Mouse (Mus musculus) testis, adult 2 months (tissue): ENCODE measurements around the gene Ptpn18. TPM values are rescaled to one million over a fixed set of nuclear protein-coding genes. Genes with fewer than 3 reads are reported as not detected.

Experiments used
- H3K27ac ChIP-seq: fragments of 200-500 bp; 2 replicates; pipeline ENCODE4 v1.5.1; 2012; ENCODE audit warnings: low read depth, low read length; ENCODE audit not compliant: control insufficient read depth, insufficient read depth
- H3K27me3 ChIP-seq: fragments of 200-500 bp; 2 replicates; pipeline ENCODE4 v1.6.1; 2012; ENCODE audit warnings: mild to moderate bottlenecking, low read length, moderate library complexity; ENCODE audit not compliant: control insufficient read depth, insufficient read depth
- H3K36me3 ChIP-seq: fragments of 200-500 bp; 2 replicates; pipeline ENCODE4 v1.6.1; 2012; ENCODE audit warnings: mild to moderate bottlenecking, low read length; ENCODE audit not compliant: control insufficient read depth, insufficient read depth
- H3K4me1 ChIP-seq: fragments of 200-500 bp; 2 replicates; pipeline ENCODE4 v1.6.1; 2012; ENCODE audit warnings: low read length; ENCODE audit not compliant: control insufficient read depth, insufficient read depth
- H3K4me3 ChIP-seq: fragments of 200-500 bp; 2 replicates; pipeline ENCODE4 v1.5.1; 2012; ENCODE audit warnings: low read depth, mild to moderate bottlenecking, low read length, moderate library complexity, mixed read lengths; ENCODE audit not compliant: control insufficient read depth
- CTCF ChIP-seq: fragments of 200-500 bp; IDR thresholded peaks from 2 replicates; pipeline ENCODE4 v1.5.1; 2012; ENCODE audit warnings: low read depth, mild to moderate bottlenecking, inconsistent platforms, low read length, moderate library complexity; ENCODE audit not compliant: control insufficient read depth, insufficient read depth, insufficient replicate concordance
- POLR2A ChIP-seq: fragments of 200-500 bp; IDR thresholded peaks from 2 replicates; pipeline ENCODE4 v1.6.1; 2012; ENCODE audit warnings: low read depth, mild to moderate bottlenecking, inconsistent platforms, low read length, moderate library complexity; ENCODE audit not compliant: control insufficient read depth
- polyA plus RNA-seq: library from polyadenylated mRNA; depleted of rRNA; stranded (reverse); fragments of >200 nt; gene quantifications from 2 replicates; pipeline ENCODE4 v1.2.3, GENCODE M21; 2012

Ptpn18 gene
- polyA plus RNA-seq, 1 experiment: 1.9 TPM

DNA sequence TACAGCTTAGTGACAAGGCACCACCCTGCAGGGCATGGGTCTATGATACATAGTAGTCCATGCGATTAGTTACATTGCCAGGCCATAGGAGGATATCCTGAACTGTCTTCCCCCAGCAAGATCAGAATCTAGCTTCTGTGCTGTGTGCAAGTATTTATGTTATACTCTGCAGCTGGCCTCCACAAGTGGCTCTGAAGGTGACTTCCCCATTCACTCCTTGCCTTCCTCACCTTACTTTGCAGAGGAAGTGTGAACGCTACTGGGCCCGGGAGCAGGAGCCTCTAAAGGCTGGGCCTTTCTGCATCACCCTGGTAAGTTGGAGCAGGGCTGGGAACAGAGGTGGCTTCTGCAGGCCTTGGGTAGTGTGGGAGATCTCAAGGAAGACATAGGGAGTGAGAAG, 8.5 kb downstream of the Ptpn18 start:
- Histone ChIP-seq H3K27me3 (no peaks in the 10 kb centered on the region), H3K36me3 (no peaks in the 10 kb centered on the region), H3K4me1 (peaks cover 9% of the 10 kb centered on the region; the same call in 1 of the 2 replicates), H3K4me3 (no peak overlapping the region), H3K27ac (no peak overlapping the region)
- TF ChIP-seq CTCF: no peak
- no peak for TF ChIP-seq POLR2A

DNA sequence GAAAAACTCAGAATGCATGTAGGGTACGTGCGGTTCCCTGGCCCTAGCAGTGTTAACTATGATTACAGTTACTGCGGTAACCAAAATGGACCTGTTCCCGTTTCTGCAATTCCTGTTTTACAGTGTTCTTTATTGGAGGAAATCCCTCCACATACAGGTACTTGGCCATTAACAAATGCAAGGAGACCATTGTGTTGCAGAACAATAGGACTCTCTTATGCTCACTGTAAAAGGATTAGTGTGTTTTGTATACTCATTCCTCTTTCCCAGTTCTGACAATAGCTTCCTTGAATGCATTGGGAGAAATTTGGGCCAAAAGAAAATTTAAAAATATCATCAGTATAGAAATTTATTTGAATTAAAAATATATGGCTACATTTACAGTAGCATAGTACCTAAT, 8.9 kb downstream of the Ptpn18 start:
- Histone ChIP-seq H3K27me3 (no peaks in the 10 kb centered on the region), H3K4me3 (no peak overlapping the region), H3K27ac (no peak overlapping the region), H3K36me3 (no peaks in the 10 kb centered on the region), H3K4me1 (peaks cover 5% of the 10 kb centered on the region; the same call in 1 of the 2 replicates)
- TF ChIP-seq POLR2A (no peak), CTCF (no peak)

DNA sequence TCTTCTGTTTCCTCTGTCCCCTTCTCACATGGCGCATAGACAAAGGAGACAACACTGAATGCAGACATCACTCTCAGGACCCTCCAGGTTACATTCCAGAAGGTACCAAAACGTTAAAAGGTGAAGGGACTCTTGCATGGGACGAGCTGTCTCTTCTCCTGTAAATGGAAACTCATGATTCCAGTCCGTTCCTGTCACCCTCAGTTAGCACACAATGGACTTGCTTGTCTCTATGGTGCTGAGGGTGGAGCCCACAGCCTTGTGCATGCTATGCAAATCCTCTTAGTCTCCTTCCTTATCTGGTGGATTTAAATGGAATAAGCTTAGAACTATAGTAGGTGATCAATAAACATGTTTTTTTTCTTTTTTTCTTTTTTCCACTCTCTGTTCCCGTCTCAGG, 10.2 kb downstream of the Ptpn18 start:
- Histone ChIP-seq H3K27ac (no peak overlapping the region), H3K4me1 (peaks cover 5% of the 10 kb centered on the region; the same call in 1 of the 2 replicates), H3K4me3 (no peak overlapping the region; the same call in 1 of the 2 replicates), H3K36me3 (no peaks in the 10 kb centered on the region), H3K27me3 (no peaks in the 10 kb centered on the region)
- no peak for TF ChIP-seq POLR2A
- TF ChIP-seq CTCF: no peak

DNA sequence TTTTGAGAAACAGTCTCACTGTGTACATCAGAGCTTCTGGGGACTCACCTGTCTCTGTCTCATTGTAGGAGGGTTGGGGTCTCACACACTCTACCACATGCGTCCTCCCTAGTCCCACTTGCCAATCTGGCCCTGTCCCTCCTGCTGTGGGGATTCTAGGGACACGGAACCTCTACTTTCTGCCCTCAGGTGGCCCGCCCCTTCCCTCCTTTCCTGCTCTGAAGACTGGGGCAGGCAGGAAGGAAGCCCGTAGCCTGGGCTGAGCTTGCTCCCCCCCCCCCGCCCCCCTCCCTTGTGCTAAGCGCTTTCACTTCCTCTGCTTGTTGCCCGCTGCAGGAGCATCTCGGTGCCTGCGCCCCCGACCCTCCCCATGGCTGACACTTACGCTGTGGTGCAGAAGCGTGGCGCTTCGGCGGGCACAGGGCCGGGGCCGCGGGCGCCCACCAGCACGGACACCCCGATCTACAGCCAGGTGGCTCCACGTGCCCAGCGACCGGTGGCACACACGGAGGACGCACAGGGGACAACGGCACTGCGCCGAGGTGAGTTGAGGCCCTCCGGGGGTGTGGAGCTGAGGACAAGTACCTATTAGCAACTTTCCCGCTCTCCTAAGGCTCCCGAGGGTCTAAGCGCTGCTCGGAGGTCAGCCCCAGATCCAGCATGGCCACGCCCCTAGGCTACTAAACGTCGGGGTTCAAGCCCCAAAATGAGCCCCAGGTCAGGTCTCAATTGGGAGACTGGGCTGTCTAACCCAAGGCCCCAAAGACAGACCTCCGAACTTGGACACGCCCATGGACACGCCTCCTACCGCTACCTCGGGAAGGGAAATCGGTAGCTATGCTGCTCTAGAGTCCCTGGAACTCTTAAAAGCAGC, 13.1 kb downstream of the Ptpn18 start:
- no peaks in the 10 kb centered on the region for H3K27me3 ChIP-seq
- H3K4me1 ChIP-seq: peaks cover 5% of the 10 kb centered on the region; the same call in 1 of the 2 replicates
- H3K36me3 ChIP-seq: no peaks in the 10 kb centered on the region
- no peak overlapping the region for H3K27ac ChIP-seq
- no peak for TF ChIP-seq POLR2A
- TF ChIP-seq CTCF: no peak
- H3K4me3 ChIP-seq: peak overlapping the region; percentile 23

DNA sequence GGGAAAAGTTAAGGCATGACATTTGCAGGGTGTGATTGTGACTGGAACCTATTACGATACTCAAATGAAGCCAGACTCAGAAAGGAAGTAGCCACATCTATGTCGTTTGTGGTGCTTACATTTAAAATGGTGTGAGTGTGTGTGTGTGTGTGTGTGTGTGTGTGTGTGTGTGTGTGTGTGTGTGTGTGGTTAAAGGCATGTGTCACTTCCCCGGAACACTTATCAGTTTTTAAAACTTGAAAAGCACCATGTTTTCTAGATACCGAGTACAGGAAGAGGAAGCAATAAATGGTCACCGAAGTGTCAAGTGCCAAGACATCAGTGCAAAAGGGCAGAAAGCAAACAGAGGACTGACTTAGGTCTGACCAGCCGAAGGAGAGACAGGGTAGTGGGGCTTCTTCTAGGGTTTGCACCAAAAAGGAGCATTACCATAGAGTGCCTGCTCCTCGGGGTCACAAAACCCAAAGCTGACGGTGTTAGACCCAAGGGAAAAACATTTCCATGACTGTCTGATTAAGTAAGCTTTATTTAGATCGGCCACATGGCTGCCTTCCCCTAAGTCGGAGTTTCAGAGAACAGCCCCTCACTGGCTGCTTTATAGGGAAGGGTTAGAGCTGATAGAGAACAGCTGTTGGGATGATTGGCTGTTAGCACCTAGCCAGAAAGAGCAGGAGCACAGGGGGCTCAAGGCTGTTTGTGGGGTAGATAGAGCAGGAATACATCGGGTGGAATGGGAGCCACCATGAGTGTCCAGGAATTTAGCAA, 19.5 kb downstream of the Ptpn18 start:
- TF ChIP-seq CTCF (no peak), POLR2A (no peak)
- H3K27me3 ChIP-seq: no peaks in the 10 kb centered on the region
- no peaks in the 10 kb centered on the region for H3K36me3 ChIP-seq
- H3K4me1 ChIP-seq: peaks cover 2% of the 10 kb centered on the region; the same call in 1 of the 2 replicates
- H3K4me3 ChIP-seq: no peak overlapping the region
- no peak overlapping the region for H3K27ac ChIP-seq

DNA sequence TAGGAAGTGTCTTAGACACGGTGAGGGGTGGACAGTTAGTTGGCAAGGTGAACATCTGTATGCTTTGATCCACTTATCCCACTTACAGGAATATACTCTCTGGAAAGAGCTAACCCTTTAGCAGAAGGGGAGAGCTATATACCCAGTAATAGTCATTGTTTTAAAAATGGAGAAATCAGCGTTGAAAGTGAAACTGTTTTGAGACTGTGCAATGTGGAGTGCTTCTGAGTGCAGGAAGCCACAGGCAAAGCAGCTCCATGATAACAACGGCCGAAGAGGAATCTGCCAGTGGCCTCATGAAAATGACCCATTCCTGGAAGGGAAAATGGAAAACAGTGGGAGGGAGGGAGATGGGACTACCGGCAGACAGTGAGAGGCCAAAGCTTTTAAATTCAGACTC, 21.2 kb downstream of the Ptpn18 start:
- Histone ChIP-seq H3K4me1 (peaks cover 15% of the 10 kb centered on the region), H3K4me3 (no peak overlapping the region), H3K36me3 (no peaks in the 10 kb centered on the region), H3K27me3 (no peaks in the 10 kb centered on the region), H3K27ac (no peak overlapping the region)
- TF ChIP-seq POLR2A (no peak), CTCF (no peak)
